Mouse (Mus musculus) fibroblast of lung, adult 2 months (primary cell): ENCODE data around the gene C8g.

Source experiments
- DNase-seq: peaks from one replicate; pipeline ENCODE4 v3.0.0-alpha.2; 2011; ENCODE audit warnings: low read depth

The C8g gene

DNA sequence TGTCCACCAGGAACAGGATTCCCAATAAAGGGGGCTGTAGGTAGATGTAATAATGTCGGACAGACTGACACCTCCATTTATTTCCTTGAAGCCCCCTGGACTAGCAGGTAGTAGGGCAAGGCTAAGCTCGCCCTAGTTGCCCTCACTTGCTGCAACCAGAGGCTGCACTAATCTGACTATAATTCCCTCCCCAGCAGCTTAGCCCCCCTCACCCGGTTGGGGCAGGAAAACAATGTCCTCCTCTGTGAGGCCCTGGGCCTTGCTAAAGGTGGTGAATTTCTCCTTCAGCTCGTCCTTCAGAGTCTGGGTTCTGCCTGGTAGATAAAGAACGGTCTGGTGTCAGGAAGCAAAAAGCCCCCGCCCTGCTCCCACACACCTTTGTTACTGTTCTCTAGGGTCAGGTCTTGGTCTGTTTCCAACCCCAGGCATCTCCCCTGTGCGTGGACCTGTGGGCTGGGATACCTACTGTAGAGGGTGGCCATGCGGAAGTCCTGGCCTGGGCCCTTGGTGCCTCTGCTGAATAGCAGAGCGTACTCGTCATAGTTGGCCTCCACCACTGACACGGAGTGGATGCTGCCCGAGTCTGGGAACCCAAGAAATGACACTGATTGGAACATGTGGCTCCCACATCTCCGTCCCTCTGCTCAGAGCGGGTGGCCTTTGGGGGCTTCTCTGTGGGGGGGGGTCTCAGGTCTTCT is 33.8 kb downstream of the C8g start:
- DNase-seq, result no peak

- DNase-seq, result no peak
These were observed 35.5 kb downstream of the C8g start for GRCm38 (mm10) chr2:25465816-25466635.

DNA sequence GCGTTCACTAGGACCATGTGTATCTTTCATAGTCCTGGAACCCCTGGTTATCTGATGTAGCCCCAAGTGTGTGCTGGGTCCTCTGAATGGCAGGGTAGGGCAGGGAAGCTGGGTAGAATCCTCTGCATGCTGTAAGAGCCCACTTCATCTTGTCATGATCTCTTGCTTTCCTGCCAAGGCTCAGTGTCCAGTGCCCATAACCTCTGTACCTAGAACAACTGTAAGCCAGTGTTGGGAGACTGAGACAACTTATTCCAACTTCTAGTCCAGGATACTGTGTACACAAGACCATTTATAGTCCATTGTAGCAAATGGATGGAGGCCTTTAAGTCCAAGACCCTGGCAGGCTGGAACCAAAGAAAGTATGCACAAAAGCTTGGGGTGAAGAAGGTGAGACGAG is 36.3 kb downstream of the C8g start:
- DNase-seq, result no peak

- DNase-seq, result no peak
These were observed 37.9 kb downstream of the C8g start for GRCm38 (mm10) chr2:25463630-25464029.

- DNase-seq, result no peak
These were observed 40.1 kb downstream of the C8g start for GRCm38 (mm10) chr2:25461407-25461806.

GRCm38 (mm10) chr2:25460551-25461309 is 40.8 kb downstream of the C8g start, which contains the start of gene Paxx:
Paxx (minus strand) TSS chr2:25461094.
- peak; percentile 93 for DNase-seq

DNA sequence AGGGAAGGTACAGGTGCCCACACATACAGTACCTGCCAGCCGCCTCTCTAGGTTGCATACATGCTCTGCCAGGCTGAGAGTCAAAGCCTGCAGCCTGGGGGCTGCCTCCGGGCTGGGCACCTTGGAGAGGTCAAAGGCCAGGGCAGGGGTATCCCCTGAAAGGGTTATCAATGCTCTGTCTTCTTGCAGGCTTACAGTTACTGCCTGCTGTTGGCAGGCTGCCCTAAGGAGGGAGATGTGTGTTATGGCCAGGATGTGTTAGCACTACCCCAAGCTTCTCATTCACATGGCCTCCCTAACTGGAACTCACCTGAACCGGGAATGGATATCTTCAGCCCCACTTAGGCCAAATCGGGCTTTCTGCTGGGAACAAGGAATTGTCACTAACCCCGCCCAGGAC is 41.4 kb downstream of the C8g start:
- no peak for DNase-seq

DNA sequence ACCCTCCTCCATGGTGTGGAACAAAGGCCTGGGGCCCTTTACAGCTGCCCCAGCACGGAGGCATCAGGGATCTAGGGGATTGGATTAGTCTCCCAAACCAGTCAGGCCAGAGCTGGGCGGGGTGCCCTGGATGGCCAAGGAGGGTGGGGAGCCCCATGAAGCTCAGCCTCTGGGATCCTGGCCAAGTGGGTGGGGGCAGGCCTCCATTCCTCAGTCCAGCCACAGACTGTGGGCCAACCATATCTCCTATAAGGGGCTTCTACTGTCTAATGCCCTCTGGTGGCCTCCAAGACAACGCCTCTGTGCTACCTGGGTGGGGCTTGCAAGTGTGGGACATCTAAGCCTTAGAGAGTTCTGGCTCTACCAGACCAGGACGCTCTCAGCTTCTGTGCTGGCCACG is 42.6 kb downstream of the C8g start:
- DNase-seq, result no peak

- no peak for DNase-seq
These were observed 44.3 kb downstream of the C8g start for GRCm38 (mm10) chr2:25457022-25457896.

DNA sequence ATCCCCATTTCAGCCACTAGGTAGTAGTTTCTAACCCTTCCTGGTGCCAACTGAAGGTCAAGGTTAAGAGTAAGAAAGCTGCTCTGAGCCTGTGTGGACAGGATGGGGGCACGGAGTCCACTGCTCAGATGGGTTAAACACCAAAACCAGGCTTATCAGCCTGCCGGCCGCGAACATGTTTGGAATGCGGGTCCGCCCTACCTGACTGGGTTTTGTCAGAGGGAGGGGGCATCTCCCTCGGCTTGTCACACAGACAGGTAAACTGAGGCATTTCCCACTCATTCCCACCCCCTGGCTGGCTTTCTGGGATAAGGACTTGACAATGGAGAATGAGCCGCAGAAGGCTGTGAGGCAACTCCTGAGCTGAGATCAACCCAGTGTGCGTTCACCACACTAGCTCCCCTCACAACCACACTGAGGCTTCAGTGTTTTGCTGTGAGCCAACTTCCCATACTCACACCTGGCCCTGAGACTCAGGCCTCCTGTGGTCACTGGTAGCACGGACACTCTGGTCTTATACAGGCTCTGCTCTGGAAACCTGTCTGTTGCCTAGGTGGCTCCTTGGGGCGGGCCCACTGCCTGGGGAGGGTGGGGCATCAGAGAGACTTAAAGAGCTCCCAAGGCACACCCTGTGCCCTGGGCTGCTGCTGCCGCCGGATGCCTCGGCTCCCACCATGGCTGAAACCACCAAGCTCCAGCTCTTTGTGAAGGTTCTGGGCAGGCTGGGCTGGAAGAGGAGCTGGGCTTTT is 45.1 kb downstream of the C8g start, which contains the start of gene Clic3:
Gene Clic3 (plus strand): TSS at position 634 of the 749 bp plus-strand sequence.
- no peak for DNase-seq

DNA sequence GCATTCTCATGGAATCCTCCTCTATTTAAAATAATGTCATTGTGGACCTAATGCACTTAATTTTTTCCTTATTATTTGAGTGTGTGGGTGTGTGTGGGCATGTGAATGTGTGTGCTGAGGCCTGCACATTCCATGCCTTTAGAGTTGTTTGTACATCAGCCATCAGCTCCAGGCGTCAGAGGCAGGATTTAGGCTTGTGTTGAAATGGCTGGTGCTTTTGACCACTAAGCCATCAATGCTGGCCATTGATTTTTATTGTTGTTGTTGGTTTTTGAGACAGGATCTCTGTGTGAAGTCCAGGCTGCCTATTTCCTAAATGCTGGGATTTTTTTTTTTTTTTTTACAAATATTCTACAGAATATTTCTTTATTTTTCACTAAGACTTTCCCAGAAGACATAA is 48.6 kb downstream of the C8g start:
- no peak for DNase-seq

- DNase-seq, result no peak
These were observed 50.5 kb downstream of the C8g start for GRCm38 (mm10) chr2:25450853-25451647.
